Mouse (Mus musculus): Measurements from ENCODE around the gene Scin. TPM values are rescaled to one million over a fixed set of nuclear protein-coding genes. Genes with fewer than 3 reads are reported as not detected.
A peak's percentile ranks its signal among the peaks of the same experiment; 100 is the strongest.

The Scin gene
- polyA plus RNA-seq, 1 experiment from 2014 or later = 4.6 TPM

GRCm38 (mm10) chr12:40140706-40141105 lies 6.7 kb upstream of the Scin start:
- no peak overlapping the region for H3K4me3 ChIP-seq
- 63% methylated on average over 5 of the region's 5 CpGs for WGBS
- H3K27ac ChIP-seq = no peak overlapping the region
- no peak overlapping the region for H3K9ac ChIP-seq
- H3K36me3 ChIP-seq = no peaks in the 10 kb centered on the region
- H3K4me1 ChIP-seq (replicated peaks) = no peaks in the 10 kb centered on the region
- no peak for ATAC-seq (replicated peaks; ENCODE audit: insufficient number of reproducible peaks, insufficient read depth, low FRiP score, low read depth)
- H3K4me2 ChIP-seq = no peak overlapping the region
- no peaks in the 10 kb centered on the region for H3K9me3 ChIP-seq (replicated peaks)
- H3K27me3 ChIP-seq = no peaks in the 10 kb centered on the region

DNA sequence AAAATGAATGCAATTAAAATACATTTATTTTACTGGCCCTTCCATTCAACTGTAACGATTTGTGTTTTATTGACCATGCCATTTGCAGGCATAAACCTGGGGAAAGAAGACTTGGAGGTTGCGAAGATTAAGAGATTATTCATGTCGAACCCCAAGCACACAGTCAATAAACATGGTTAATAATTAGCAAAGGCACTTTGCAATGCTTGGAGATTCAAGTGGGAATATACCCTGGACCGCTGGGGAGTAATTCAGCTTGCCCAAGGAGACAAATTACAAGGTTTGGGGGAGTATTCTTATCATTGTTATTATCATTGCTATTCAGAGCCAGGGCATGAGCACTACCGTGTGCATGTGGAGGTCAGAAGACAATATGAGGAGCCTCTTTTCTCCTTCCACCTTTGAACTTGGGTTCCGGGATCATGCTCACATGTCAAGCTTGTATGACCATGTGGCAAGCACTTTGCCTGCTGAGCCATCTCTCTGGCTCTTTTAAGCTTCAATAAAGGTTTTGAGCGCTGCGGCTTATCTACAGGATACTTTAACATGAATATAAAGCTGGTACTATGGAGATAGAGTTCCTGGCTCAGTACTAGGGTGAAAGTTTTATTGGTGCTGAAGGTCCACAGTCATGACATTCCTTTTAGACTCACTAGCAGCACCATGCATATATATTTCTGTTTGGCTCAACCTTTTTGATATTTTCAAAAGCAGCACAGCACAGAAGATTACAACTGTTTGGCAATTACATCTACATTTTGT lies 5.6 kb upstream of the Scin start:
- no peak overlapping the region for H3K4me2 ChIP-seq
- no peak overlapping the region for H3K4me3 ChIP-seq
- no peak overlapping the region for H3K27ac ChIP-seq
- 78% methylated on average over 8 of the region's 8 CpGs for WGBS
- H3K9ac ChIP-seq = no peak overlapping the region
- H3K36me3 ChIP-seq = no peaks in the 10 kb centered on the region
- ATAC-seq (replicated peaks; ENCODE audit: insufficient number of reproducible peaks, insufficient read depth, low FRiP score, low read depth) = no peak
- H3K4me1 ChIP-seq (replicated peaks) = no peaks in the 10 kb centered on the region
- no peaks in the 10 kb centered on the region for H3K9me3 ChIP-seq (replicated peaks)
- no peaks in the 10 kb centered on the region for H3K27me3 ChIP-seq

DNA sequence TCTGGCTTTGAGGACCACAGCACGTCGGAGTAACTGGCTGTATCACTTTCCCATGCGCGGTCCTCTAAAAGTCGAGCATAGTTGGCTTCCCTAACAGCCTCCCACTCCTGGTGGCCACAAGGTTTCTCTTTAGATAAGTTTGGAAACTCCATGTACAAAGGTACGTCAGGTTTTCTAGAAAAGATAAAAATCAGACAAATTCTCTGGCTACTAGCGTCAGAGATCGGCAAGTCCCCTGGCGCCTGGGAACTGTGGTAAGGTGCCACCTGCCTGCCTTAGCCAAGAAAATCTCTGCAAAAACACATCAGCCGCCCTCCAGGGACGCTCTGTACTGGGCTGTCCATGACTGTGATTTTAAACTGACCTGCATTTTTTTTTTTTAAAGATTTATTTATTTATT lies 501 bp upstream of the Scin start:
- WGBS = 46% methylated on average over 11 of the region's 11 CpGs
- H3K9me3 ChIP-seq (replicated peaks) = no peaks in the 10 kb centered on the region
- H3K4me2 ChIP-seq = peak overlapping the region; percentile 97
- no peaks in the 10 kb centered on the region for H3K36me3 ChIP-seq
- H3K27ac ChIP-seq = no peak overlapping the region
- peaks cover 7% of the 10 kb centered on the region for H3K27me3 ChIP-seq
- no peak for ATAC-seq (replicated peaks; ENCODE audit: insufficient number of reproducible peaks, insufficient read depth, low FRiP score, low read depth)
- peaks cover 13% of the 10 kb centered on the region for H3K4me1 ChIP-seq (replicated peaks)
- peak overlapping the region; percentile 54 for H3K4me3 ChIP-seq
- H3K9ac ChIP-seq = no peak overlapping the region

DNA sequence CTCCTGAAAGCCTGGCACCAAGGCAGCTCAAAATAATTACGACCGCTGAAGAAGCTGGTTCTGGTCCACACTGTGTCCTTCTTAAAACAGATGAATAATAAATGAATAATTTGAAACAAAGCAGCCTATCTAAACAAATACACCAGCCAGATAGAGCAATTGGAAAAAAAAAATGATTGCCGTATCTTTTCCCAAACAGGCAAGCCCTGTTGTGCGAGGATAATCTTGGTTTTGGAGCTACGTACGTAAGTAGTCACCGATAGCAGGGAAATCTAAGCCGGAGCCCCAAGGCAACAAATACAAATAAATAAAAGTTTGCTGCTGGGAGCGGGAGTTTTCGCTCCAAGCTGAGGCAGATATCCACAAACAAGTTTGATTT lies 845 bp downstream of the Scin start:
- Histone ChIP-seq H3K9me3 (replicated peaks) (no peaks in the 10 kb centered on the region), H3K27me3 (peaks cover 7% of the 10 kb centered on the region), H3K36me3 (no peaks in the 10 kb centered on the region), H3K4me3 (peak overlapping the region; percentile 54), H3K27ac (no peak overlapping the region), H3K4me2 (peak overlapping the region; percentile 97), H3K4me1 (replicated peaks) (peaks cover 13% of the 10 kb centered on the region), H3K9ac (no peak overlapping the region)
- no peak for ATAC-seq (replicated peaks; ENCODE audit: insufficient number of reproducible peaks, insufficient read depth, low FRiP score, low read depth)
- WGBS = 17% methylated on average over 10 of the region's 10 CpGs

DNA sequence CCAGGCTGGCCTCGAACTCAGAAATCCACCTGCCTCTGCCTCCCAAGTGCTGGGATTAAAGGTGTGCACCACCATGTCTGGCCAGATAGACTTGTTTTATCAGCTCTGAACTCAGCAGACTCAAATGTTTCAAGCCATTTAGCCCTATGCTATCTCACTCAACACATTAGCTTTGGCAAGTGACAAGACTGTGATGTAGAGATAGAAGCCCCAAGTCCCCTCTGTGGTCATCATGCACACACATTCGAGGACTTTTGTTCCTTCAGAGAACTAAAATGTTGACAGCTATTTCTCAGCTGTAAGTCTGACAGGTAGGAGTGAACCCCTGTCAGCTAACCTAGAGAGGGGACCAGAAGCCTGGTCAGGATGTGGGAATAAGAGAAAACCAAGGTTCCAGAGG lies 15.2 kb downstream of the Scin start:
- ATAC-seq (replicated peaks; ENCODE audit: insufficient number of reproducible peaks, insufficient read depth, low FRiP score, low read depth) = no peak
- no peaks in the 10 kb centered on the region for H3K4me1 ChIP-seq (replicated peaks)
- 62% methylated on average over 2 of the region's 2 CpGs for WGBS

DNA sequence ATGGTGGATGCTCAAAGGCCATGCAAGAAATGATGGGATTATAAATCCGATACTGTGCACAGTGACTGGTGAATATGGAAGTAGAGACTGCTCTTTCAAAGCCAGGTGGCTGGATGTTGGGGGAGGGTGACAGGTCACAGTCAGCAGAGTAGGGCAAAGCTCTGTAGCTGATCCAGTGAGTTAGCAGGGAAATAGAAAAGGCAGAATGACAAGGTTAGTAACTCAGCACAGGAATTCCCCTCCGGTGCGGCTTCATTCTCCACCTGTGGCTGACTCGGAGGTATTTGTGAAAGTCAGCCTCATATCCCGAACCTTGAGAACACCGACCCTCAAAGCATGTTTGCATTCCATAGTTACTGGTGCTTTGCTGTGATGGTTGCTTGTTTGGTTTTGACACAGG lies 17.0 kb downstream of the Scin start:
- H3K9ac ChIP-seq = no peak overlapping the region
- no peak overlapping the region for H3K27ac ChIP-seq
- H3K36me3 ChIP-seq = no peaks in the 10 kb centered on the region
- no peak overlapping the region for H3K4me3 ChIP-seq
- no peak for ATAC-seq (replicated peaks; ENCODE audit: insufficient number of reproducible peaks, insufficient read depth, low FRiP score, low read depth)
- H3K4me2 ChIP-seq = no peak overlapping the region
- H3K4me1 ChIP-seq (replicated peaks) = no peaks in the 10 kb centered on the region
- no peaks in the 10 kb centered on the region for H3K27me3 ChIP-seq
- 87% methylated on average over 6 of the region's 6 CpGs for WGBS
- H3K9me3 ChIP-seq (replicated peaks) = no peaks in the 10 kb centered on the region

More for the DNA sequence above, 15.2 kb downstream of the Scin start:
- H3K27ac ChIP-seq = no peak overlapping the region
- H3K4me3 ChIP-seq = no peak overlapping the region
- no peaks in the 10 kb centered on the region for H3K27me3 ChIP-seq
- H3K9me3 ChIP-seq (replicated peaks) = no peaks in the 10 kb centered on the region
- no peak overlapping the region for H3K9ac ChIP-seq
- H3K4me2 ChIP-seq = no peak overlapping the region
- no peaks in the 10 kb centered on the region for H3K36me3 ChIP-seq

DNA sequence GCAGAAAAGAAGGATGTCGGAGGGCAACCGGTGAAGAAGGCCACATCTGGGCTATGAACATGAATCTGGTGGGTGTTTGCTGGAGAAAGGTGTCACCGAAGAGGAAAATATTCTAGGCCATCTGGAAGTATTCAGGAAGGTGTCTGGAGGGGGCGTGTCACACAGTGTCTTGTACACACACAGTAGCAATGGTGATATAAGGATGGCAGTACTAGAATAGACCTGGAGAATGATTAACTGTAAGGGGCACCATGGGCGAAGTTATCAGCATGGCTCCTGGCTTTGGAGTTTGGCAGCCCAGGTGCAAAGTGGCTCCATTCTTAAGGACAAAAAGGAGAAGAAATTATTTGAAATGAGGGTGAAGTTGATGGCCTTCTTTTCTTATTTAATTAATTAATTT lies 17.8 kb downstream of the Scin start:
- Histone ChIP-seq H3K4me1 (replicated peaks) (no peaks in the 10 kb centered on the region), H3K4me3 (no peak overlapping the region), H3K36me3 (no peaks in the 10 kb centered on the region), H3K27ac (no peak overlapping the region), H3K9me3 (replicated peaks) (no peaks in the 10 kb centered on the region), H3K9ac (no peak overlapping the region), H3K27me3 (no peaks in the 10 kb centered on the region), H3K4me2 (no peak overlapping the region)
- 80% methylated on average over 5 of the region's 5 CpGs for WGBS
- ATAC-seq (replicated peaks; ENCODE audit: insufficient number of reproducible peaks, insufficient read depth, low FRiP score, low read depth) = no peak

- no peak overlapping the region for H3K4me3 ChIP-seq
- no peak overlapping the region for H3K9ac ChIP-seq
- no peaks in the 10 kb centered on the region for H3K27me3 ChIP-seq
- no peaks in the 10 kb centered on the region for H3K36me3 ChIP-seq
- no peaks in the 10 kb centered on the region for H3K9me3 ChIP-seq (replicated peaks)
- WGBS = 78% methylated on average over 4 of the region's 4 CpGs
- no peak overlapping the region for H3K27ac ChIP-seq
- ATAC-seq (replicated peaks; ENCODE audit: insufficient number of reproducible peaks, insufficient read depth, low FRiP score, low read depth) = no peak
- no peak overlapping the region for H3K4me2 ChIP-seq
- H3K4me1 ChIP-seq (replicated peaks) = no peaks in the 10 kb centered on the region
Observed at GRCm38 (mm10) chr12:40114883-40115282, 19.1 kb downstream of the Scin start.

- 65% methylated on average over 3 of the region's 3 CpGs for WGBS
- H3K4me3 ChIP-seq = no peak overlapping the region
Observed at GRCm38 (mm10) chr12:40114020-40114419, 20.0 kb downstream of the Scin start.

GRCm38 (mm10) chr12:40113605-40114004 lies 20.4 kb downstream of the Scin start:
- 38% methylated on average over 2 of the region's 2 CpGs for WGBS
- H3K27ac ChIP-seq = no peak overlapping the region
- H3K27me3 ChIP-seq = no peaks in the 10 kb centered on the region
- no peaks in the 10 kb centered on the region for H3K9me3 ChIP-seq (replicated peaks)
- no peaks in the 10 kb centered on the region for H3K36me3 ChIP-seq
- no peak for ATAC-seq (replicated peaks; ENCODE audit: insufficient number of reproducible peaks, insufficient read depth, low FRiP score, low read depth)
- H3K4me2 ChIP-seq = no peak overlapping the region
- H3K4me1 ChIP-seq (replicated peaks) = no peaks in the 10 kb centered on the region
- H3K4me3 ChIP-seq = no peak overlapping the region
- no peak overlapping the region for H3K9ac ChIP-seq

More at GRCm38 (mm10) chr12:40114020-40114419, 20.0 kb downstream of the Scin start:
- Histone ChIP-seq H3K9me3 (replicated peaks) (no peaks in the 10 kb centered on the region), H3K27ac (no peak overlapping the region), H3K27me3 (no peaks in the 10 kb centered on the region), H3K36me3 (no peaks in the 10 kb centered on the region), H3K4me2 (no peak overlapping the region), H3K9ac (no peak overlapping the region), H3K4me1 (replicated peaks) (no peaks in the 10 kb centered on the region)
- ATAC-seq (replicated peaks; ENCODE audit: insufficient number of reproducible peaks, insufficient read depth, low FRiP score, low read depth) = no peak

GRCm38 (mm10) chr12:40109227-40109626 lies 24.8 kb downstream of the Scin start:
- no peak overlapping the region for H3K4me2 ChIP-seq
- H3K36me3 ChIP-seq = no peaks in the 10 kb centered on the region
- 80% methylated on average over 1 of the region's 1 CpGs for WGBS
- no peak overlapping the region for H3K27ac ChIP-seq
- H3K27me3 ChIP-seq = no peaks in the 10 kb centered on the region
- no peaks in the 10 kb centered on the region for H3K9me3 ChIP-seq (replicated peaks)
- ATAC-seq (replicated peaks; ENCODE audit: insufficient number of reproducible peaks, insufficient read depth, low FRiP score, low read depth) = no peak
- no peak overlapping the region for H3K9ac ChIP-seq
- H3K4me3 ChIP-seq = no peak overlapping the region
- no peaks in the 10 kb centered on the region for H3K4me1 ChIP-seq (replicated peaks)

- no peak overlapping the region for H3K27ac ChIP-seq
- H3K27me3 ChIP-seq = no peaks in the 10 kb centered on the region
- H3K9me3 ChIP-seq (replicated peaks) = no peaks in the 10 kb centered on the region
- no peak overlapping the region for H3K4me2 ChIP-seq
- H3K36me3 ChIP-seq = no peaks in the 10 kb centered on the region
- H3K4me3 ChIP-seq = no peak overlapping the region
- H3K4me1 ChIP-seq (replicated peaks) = no peaks in the 10 kb centered on the region
- 48% methylated on average over 2 of the region's 2 CpGs for WGBS
- no peak overlapping the region for H3K9ac ChIP-seq
- no peak for ATAC-seq (replicated peaks; ENCODE audit: insufficient number of reproducible peaks, insufficient read depth, low FRiP score, low read depth)
Observed at GRCm38 (mm10) chr12:40108143-40108542, 25.9 kb downstream of the Scin start.
